Mouse (Mus musculus): ENCODE results near the gene Itgb4.

DNA sequence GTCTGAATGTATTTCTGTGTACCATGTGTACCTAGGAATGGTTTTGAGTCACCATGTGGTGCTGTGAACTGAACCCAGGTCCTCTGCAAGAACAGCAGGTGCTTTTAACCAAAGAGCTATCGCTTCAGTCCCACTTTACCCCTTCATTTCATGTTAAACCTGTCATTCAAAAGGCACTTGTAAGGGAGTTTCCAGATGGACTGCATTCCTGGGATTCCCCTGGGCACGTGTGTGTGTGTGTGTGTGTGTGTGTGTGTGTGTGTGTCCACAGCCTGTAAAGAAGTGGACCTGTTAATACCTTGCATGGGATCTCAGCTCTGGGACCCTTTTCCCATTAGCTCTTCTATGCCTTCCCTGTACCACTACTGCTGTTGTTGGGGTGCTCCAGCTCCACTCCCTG is 75.1 kb downstream of the Itgb4 start:
- no peak for TF ChIP-seq CTCF (IDR thresholded peaks at IDR 0.05; ENCODE audit: low read depth, low read length)
- no peak for TF ChIP-seq GATA1 (IDR thresholded peaks at IDR 0.05; ENCODE audit: borderline replicate concordance, low read length)
- TF ChIP-seq TAL1 (conservative IDR thresholded peaks at IDR 0.05; ENCODE audit: low read depth, low read length), result no peak
- TF ChIP-seq POLR2AphosphoS5 (IDR thresholded peaks at IDR 0.05; ENCODE audit: insufficient replicate concordance, low read depth, low read length), result no peak

All from G1E (cell line).